Mouse (Mus musculus) heart, postnatal 0 days (tissue): ENCODE data around the gene Ext2.

Experiments used
- CTCF ChIP-seq: IDR thresholded peaks from 2 replicates; pipeline ENCODE4 v1.5.1; 2016; ENCODE audit warnings: antibody characterized with exemption, control low read depth, low read depth
- EP300 ChIP-seq: IDR thresholded peaks from 2 replicates; pipeline ENCODE4 v1.6.1; 2016; ENCODE audit warnings: antibody characterized with exemption, low read depth

- TF ChIP-seq EP300 (no peak), CTCF (no peak)
Measured at GRCm38 (mm10) chr2:93764211-93764610, 58.2 kb downstream of the Ext2 start.
